Mouse (Mus musculus) olfactory bulb, adult 2 months (tissue): Measurements from ENCODE around the gene Exoc4. TPM values are rescaled to one million over a fixed set of nuclear protein-coding genes. Genes with fewer than 3 reads are reported as not detected.

Experiments
- H3K27ac ChIP-seq: fragments of 200-500 bp; 2 replicates; pipeline ENCODE4 v1.5.1; 2012; ENCODE audit warnings: low read depth, low read length; ENCODE audit not compliant: insufficient read depth
- H3K4me1 ChIP-seq: fragments of 200-500 bp; 2 replicates; pipeline ENCODE4 v1.6.1; 2012; ENCODE audit warnings: low read length; ENCODE audit not compliant: control insufficient read depth, insufficient read depth
- H3K4me3 ChIP-seq: fragments of 200-500 bp; 2 replicates; pipeline ENCODE4 v1.5.1; 2012; ENCODE audit warnings: mild to moderate bottlenecking, low read depth, low read length, moderate library complexity; ENCODE audit not compliant: insufficient read depth
- CTCF ChIP-seq: fragments of 200-500 bp; IDR thresholded peaks from 2 replicates; pipeline ENCODE4 v1.5.1; 2012; ENCODE audit warnings: low read depth, mild to moderate bottlenecking, low read length, moderate library complexity; ENCODE audit not compliant: insufficient read depth
- POLR2A ChIP-seq: fragments of 200-500 bp; IDR thresholded peaks from 2 replicates; pipeline ENCODE4 v1.6.1; 2012; ENCODE audit warnings: mild to moderate bottlenecking, low read depth, low read length, moderate library complexity; ENCODE audit not compliant: insufficient read depth
- WGBS: fragments of 180-500 bp; shearing (Covaris S2); methylation state at CpG from one replicate; pipeline ENCODE4 v1.1.7; 2018; 5-methylcytosine and 5-hydroxymethylcytosine counted together
- polyA plus RNA-seq: library from polyadenylated mRNA; stranded (reverse); fragments of >200 nt; gene quantifications from 2 replicates; pipeline ENCODE4 v1.2.4, GENCODE M21; 2012; ENCODE audit warnings: low replicate concordance; ENCODE audit not compliant: missing spikeins, insufficient read depth, insufficient read length

Exoc4 gene
- polyA plus RNA-seq, 1 experiment, result not detected

- TF ChIP-seq POLR2A (no peak), CTCF (no peak)
- Histone ChIP-seq H3K4me1 (peaks cover 2% of the 10 kb centered on the region; the same call in 1 of the 2 replicates), H3K4me3 (no peak overlapping the region), H3K27ac (no peak overlapping the region)
- WGBS, result 65% methylated on average over 2 of the region's 2 CpGs
Observed at GRCm38 (mm10) chr6:33770021-33770420, 521.1 kb downstream of the Exoc4 start.

GRCm38 (mm10) chr6:33772551-33773315 lies 523.8 kb downstream of the Exoc4 start:
- WGBS, result 25% methylated on average over 9 of the region's 9 CpGs
- H3K27ac ChIP-seq, result no peak overlapping the region
- H3K4me1 ChIP-seq, result peaks cover 2% of the 10 kb centered on the region; the same call in 1 of the 2 replicates
- TF ChIP-seq CTCF (no peak), POLR2A (no peak)
- no peak overlapping the region for H3K4me3 ChIP-seq

GRCm38 (mm10) chr6:33792604-33793003 lies 543.7 kb downstream of the Exoc4 start:
- Histone ChIP-seq H3K4me1 (peaks cover 2% of the 10 kb centered on the region; the same call in 1 of the 2 replicates), H3K4me3 (no peak overlapping the region), H3K27ac (no peak overlapping the region)
- WGBS, result 83% methylated on average over 2 of the region's 2 CpGs
- TF ChIP-seq POLR2A (no peak), CTCF (no peak)

- Histone ChIP-seq H3K4me1 (no peaks in the 10 kb centered on the region; the same call in 1 of the 2 replicates), H3K27ac (no peak overlapping the region), H3K4me3 (no peak overlapping the region)
- 96% methylated on average over 3 of the region's 3 CpGs for WGBS
- no peak for TF ChIP-seq POLR2A
- no peak for TF ChIP-seq CTCF
Observed at GRCm38 (mm10) chr6:33801254-33801653, 552.4 kb downstream of the Exoc4 start.

GRCm38 (mm10) chr6:33803481-33804098 lies 554.7 kb downstream of the Exoc4 start:
- H3K27ac ChIP-seq, result no peak overlapping the region; the same call in 1 of the 2 replicates
- TF ChIP-seq POLR2A (no peak), CTCF (no peak)
- no peaks in the 10 kb centered on the region for H3K4me1 ChIP-seq
- H3K4me3 ChIP-seq, result no peak overlapping the region
- WGBS, result 38% methylated on average over 3 of the region's 3 CpGs

GRCm38 (mm10) chr6:33804775-33805174 lies 555.9 kb downstream of the Exoc4 start:
- no peak overlapping the region for H3K27ac ChIP-seq

GRCm38 (mm10) chr6:33806072-33806782 lies 557.3 kb downstream of the Exoc4 start:
- no peak overlapping the region for H3K27ac ChIP-seq
- H3K4me3 ChIP-seq, result no peak overlapping the region
- TF ChIP-seq POLR2A (no peak), CTCF (no peak)
- 81% methylated on average over 3 of the region's 3 CpGs for WGBS
- H3K4me1 ChIP-seq, result no peaks in the 10 kb centered on the region

More at GRCm38 (mm10) chr6:33804775-33805174, 555.9 kb downstream of the Exoc4 start:
- no peaks in the 10 kb centered on the region for H3K4me1 ChIP-seq
- WGBS, result 21% methylated on average over 2 of the region's 2 CpGs
- H3K4me3 ChIP-seq, result no peak overlapping the region
- TF ChIP-seq POLR2A, result no peak
- no peak for TF ChIP-seq CTCF

- no peak for TF ChIP-seq POLR2A
- TF ChIP-seq CTCF, result no peak
- H3K4me3 ChIP-seq, result no peak overlapping the region
- no peaks in the 10 kb centered on the region for H3K4me1 ChIP-seq
- WGBS, result 83% methylated on average over 2 of the region's 2 CpGs
- no peak overlapping the region for H3K27ac ChIP-seq
Observed at GRCm38 (mm10) chr6:33814386-33814785, 565.5 kb downstream of the Exoc4 start.
